Mouse (Mus musculus): ENCODE measurements at regions not wholly inside any gene's neighbourhood (a gene's known extent, or its start where the extent isn't known, plus 50 kb on each side); places are given as distances from the start of the nearest gene placed in this dataset.

DNA sequence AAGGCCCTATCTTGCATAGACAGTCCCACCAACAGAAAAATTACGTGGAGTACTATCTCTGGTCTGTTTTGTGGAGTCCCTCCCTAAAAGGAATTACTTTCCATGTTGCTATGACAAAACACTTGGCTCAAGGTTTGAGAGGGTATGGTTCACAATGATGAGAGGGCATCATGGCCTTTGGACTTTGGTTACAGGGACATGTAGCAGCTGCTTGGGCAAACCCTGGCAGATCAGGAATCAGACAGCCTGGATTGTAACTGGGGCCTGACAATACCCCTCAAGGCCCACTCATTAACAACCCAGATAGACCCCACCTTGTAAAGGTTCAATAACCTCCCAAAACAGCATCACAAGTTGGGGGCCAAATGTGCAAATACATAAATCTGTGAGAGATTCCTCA, 237.0 kb upstream of the Gm21798 start:
- no peak for TF ChIP-seq CTCF (IDR thresholded peaks at IDR 0.05; ENCODE audit: borderline replicate concordance, insufficient read depth, low read depth, low read length)
- no peak for TF ChIP-seq POLR2A (IDR thresholded peaks at IDR 0.05; ENCODE audit: borderline replicate concordance, insufficient read depth, low read length)
- H3K27ac ChIP-seq (ENCODE audit: insufficient read depth, low read length) = no peak overlapping the region
- H3K4me1 ChIP-seq (ENCODE audit: control insufficient read depth, insufficient read depth, low read length) = peaks cover 3% of the 10 kb centered on the region; the same call in 1 of the 2 replicates
- H3K27me3 ChIP-seq (ENCODE audit: control insufficient read depth, insufficient read depth, low read length) = no peaks in the 10 kb centered on the region; the same call in 1 of the 2 replicates
- H3K4me3 ChIP-seq (replicated peaks; ENCODE audit: insufficient read depth, low read depth, low read length) = no peak overlapping the region
- no peak for DNase-seq
- WGBS = 90% methylated on average over 1 of the region's 1 CpGs

DNA sequence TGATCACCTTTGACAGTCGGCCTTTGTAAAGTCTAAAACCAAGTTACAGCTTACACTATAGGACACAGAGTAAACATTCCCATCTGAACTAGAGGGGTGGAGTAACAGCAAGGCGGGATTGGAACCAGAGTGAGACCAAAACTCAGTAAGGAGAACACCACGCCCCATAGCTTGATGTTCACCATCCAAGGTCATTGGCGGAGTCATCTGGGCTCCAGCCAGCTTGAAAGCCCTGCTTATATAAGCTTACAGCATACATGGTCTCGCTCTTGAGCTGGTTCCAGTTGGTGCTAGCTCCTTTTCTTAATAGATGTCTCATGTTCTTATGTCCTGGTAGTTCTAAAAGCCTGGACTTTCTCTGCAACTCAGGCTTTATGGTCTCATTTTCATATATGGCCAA, 236.4 kb upstream of the Gm21798 start:
- TF ChIP-seq CTCF (IDR thresholded peaks at IDR 0.05; ENCODE audit: borderline replicate concordance, insufficient read depth, low read depth, low read length) (no peak), POLR2A (IDR thresholded peaks at IDR 0.05; ENCODE audit: borderline replicate concordance, insufficient read depth, low read length) (no peak)
- no peak overlapping the region for H3K27ac ChIP-seq (ENCODE audit: insufficient read depth, low read length)
- H3K27me3 ChIP-seq (ENCODE audit: control insufficient read depth, insufficient read depth, low read length) = no peaks in the 10 kb centered on the region; the same call in 1 of the 2 replicates
- WGBS = 95% methylated on average over 5 of the region's 5 CpGs
- no peak for DNase-seq
- peaks cover 3% of the 10 kb centered on the region; the same call in 1 of the 2 replicates for H3K4me1 ChIP-seq (ENCODE audit: control insufficient read depth, insufficient read depth, low read length)
- no peak overlapping the region for H3K4me3 ChIP-seq (replicated peaks; ENCODE audit: insufficient read depth, low read depth, low read length)

DNA sequence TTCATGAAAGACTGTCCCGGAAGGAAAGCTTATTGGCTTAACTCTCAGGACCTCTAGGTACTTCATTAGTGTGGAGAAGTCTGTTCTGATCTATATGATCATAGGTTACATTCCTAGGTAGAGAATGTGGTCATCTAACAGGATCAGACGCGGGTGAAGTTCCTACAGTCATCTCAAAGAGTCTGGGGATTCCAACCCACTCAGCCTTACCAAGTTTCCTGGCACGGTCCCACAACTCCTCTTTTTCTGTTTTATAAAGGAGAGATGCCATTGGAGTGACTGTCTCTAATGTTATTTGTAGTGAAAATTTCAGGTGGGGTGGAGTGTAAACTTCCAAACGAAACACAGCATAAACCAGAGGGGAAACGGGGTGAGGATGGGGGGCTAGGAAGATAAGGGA, 233.4 kb upstream of the Gm21798 start:
- H3K4me1 ChIP-seq (ENCODE audit: control insufficient read depth, insufficient read depth, low read length) = no peaks in the 10 kb centered on the region
- WGBS = 91% methylated on average over 6 of the region's 6 CpGs
- H3K4me3 ChIP-seq (replicated peaks; ENCODE audit: insufficient read depth, low read depth, low read length) = no peak overlapping the region
- no peak overlapping the region for H3K27ac ChIP-seq (ENCODE audit: insufficient read depth, low read length)
- no peaks in the 10 kb centered on the region for H3K27me3 ChIP-seq (ENCODE audit: control insufficient read depth, insufficient read depth, low read length)
- DNase-seq = no peak
- TF ChIP-seq CTCF (IDR thresholded peaks at IDR 0.05; ENCODE audit: borderline replicate concordance, insufficient read depth, low read depth, low read length) = no peak
- TF ChIP-seq POLR2A (IDR thresholded peaks at IDR 0.05; ENCODE audit: borderline replicate concordance, insufficient read depth, low read length) = no peak

DNA sequence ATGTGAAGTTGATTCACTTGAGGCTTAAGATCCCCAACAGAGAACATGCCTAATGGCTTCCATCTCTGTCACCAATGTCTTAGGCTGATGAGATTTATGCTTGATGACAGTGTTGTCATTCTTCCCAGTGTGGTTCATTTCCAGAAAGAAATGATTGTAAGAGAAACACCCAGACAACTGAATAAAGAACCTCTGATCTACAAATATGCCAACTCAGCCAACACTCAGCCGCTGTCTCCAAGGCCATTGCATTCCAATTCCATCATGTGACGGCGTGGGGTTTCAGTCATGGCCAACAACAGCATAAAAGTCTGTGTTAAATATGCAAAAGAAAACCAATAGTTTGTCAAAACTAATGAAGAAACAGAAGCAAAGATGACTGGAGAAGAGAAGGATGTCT, 230.7 kb upstream of the Gm21798 start:
- no peaks in the 10 kb centered on the region for H3K27me3 ChIP-seq (ENCODE audit: control insufficient read depth, insufficient read depth, low read length)
- no peaks in the 10 kb centered on the region for H3K4me1 ChIP-seq (ENCODE audit: control insufficient read depth, insufficient read depth, low read length)
- H3K27ac ChIP-seq (ENCODE audit: insufficient read depth, low read length) = no peak overlapping the region
- WGBS = 94% methylated on average over 3 of the region's 3 CpGs
- H3K4me3 ChIP-seq (replicated peaks; ENCODE audit: insufficient read depth, low read depth, low read length) = no peak overlapping the region
- TF ChIP-seq POLR2A (IDR thresholded peaks at IDR 0.05; ENCODE audit: borderline replicate concordance, insufficient read depth, low read length) (no peak), CTCF (IDR thresholded peaks at IDR 0.05; ENCODE audit: borderline replicate concordance, insufficient read depth, low read depth, low read length) (no peak)
- no peak for DNase-seq

DNA sequence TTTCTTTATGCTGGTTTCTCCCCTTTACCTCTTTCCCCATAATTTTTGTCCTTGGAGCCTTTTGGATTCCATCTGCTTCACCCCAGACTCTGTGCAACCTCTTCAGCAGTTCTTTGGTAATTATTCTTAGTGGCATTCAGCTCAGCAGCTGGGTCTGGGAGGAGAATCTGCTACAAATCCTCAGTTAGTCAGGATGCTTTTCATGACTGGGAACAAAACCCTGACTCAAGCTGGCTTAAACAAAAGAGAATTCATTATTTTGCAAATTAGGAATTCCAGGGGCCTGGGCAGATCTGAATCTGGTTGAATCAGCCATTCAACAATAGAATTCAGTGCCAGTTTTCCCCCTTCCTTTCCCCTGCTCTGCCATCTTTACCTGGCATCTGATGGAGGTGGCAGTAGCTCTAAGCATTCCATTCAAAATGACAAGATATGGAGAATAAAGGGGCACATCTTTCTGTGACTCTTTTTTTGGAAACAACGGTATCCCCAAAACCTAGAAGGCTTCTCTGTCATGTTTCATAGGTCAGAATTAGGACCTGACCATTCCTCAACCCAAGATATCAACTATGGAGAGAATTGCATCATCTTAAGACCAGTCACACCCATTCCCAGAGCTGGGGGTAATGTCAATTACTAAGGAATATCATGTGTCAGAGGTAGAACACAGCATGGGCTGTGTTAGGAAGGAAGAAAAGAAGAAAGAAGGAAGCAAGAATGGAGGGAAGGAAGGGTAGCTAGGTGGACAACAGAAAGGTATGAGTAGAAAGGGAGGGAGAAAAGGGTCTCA, 227.2 kb upstream of the Gm21798 start:
- 77% methylated on average over 1 of the region's 1 CpGs for WGBS
- no peaks in the 10 kb centered on the region for H3K27me3 ChIP-seq (ENCODE audit: control insufficient read depth, insufficient read depth, low read length)
- DNase-seq = no peak
- no peak overlapping the region for H3K27ac ChIP-seq (ENCODE audit: insufficient read depth, low read length)
- no peaks in the 10 kb centered on the region for H3K4me1 ChIP-seq (ENCODE audit: control insufficient read depth, insufficient read depth, low read length)
- H3K4me3 ChIP-seq (replicated peaks; ENCODE audit: insufficient read depth, low read depth, low read length) = no peak overlapping the region
- TF ChIP-seq POLR2A (IDR thresholded peaks at IDR 0.05; ENCODE audit: borderline replicate concordance, insufficient read depth, low read length) = no peak
- TF ChIP-seq CTCF (IDR thresholded peaks at IDR 0.05; ENCODE audit: borderline replicate concordance, insufficient read depth, low read depth, low read length) = no peak

DNA sequence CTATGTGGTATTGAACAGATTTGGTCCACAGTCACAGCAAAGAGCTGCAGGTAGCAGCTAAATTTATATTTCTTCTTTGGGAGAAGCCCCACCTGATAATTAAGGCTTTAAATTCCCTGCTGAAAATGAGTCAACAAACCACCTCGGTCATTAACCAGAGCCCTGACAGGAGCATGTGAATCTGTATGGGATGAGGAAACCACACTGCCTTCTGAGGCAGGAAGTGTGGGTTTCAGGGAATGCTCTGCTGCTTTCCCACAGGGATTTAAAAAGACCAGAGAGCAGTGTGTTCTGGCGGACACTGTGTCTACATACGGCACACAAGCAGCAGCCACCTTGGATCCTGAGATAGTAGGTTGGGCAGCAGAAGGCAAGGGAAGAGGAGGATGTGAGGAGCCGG, 204.0 kb upstream of the Gm21798 start:
- no peak overlapping the region for H3K27ac ChIP-seq (ENCODE audit: insufficient read depth, low read length)
- H3K4me1 ChIP-seq (ENCODE audit: control insufficient read depth, insufficient read depth, low read length) = no peaks in the 10 kb centered on the region
- no peak for DNase-seq
- 64% methylated on average over 4 of the region's 4 CpGs for WGBS
- no peaks in the 10 kb centered on the region for H3K27me3 ChIP-seq (ENCODE audit: control insufficient read depth, insufficient read depth, low read length)
- no peak overlapping the region for H3K4me3 ChIP-seq (replicated peaks; ENCODE audit: insufficient read depth, low read depth, low read length)
- no peak for TF ChIP-seq CTCF (IDR thresholded peaks at IDR 0.05; ENCODE audit: borderline replicate concordance, insufficient read depth, low read depth, low read length)
- no peak for TF ChIP-seq POLR2A (IDR thresholded peaks at IDR 0.05; ENCODE audit: borderline replicate concordance, insufficient read depth, low read length)

DNA sequence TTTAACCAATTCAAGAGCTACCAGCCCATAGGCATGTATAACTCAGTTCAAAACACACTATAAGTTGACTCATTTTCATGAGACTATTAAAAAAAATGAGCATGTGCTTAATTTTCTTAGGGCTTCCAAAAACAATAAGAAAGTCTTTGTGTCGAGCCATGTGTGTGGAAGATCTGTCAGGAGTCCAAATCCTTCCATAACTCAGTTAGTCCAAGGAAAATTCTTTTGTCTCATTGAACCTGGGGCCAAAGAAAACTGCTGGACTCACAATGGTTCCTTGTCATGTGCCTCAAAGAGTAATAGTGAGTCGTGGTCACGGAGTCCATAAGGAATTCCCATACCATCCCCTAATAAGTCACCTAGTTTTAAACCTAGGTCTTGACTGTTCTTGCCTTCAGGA, 199.0 kb upstream of the Gm21798 start:
- no peak overlapping the region for H3K27ac ChIP-seq (ENCODE audit: insufficient read depth, low read length)
- no peaks in the 10 kb centered on the region for H3K4me1 ChIP-seq (ENCODE audit: control insufficient read depth, insufficient read depth, low read length)
- H3K4me3 ChIP-seq (replicated peaks; ENCODE audit: insufficient read depth, low read depth, low read length) = no peak overlapping the region
- H3K27me3 ChIP-seq (ENCODE audit: control insufficient read depth, insufficient read depth, low read length) = no peaks in the 10 kb centered on the region; the same call in 1 of the 2 replicates
- WGBS = 64% methylated on average over 3 of the region's 3 CpGs
- TF ChIP-seq CTCF (IDR thresholded peaks at IDR 0.05; ENCODE audit: borderline replicate concordance, insufficient read depth, low read depth, low read length) = no peak
- no peak for TF ChIP-seq POLR2A (IDR thresholded peaks at IDR 0.05; ENCODE audit: borderline replicate concordance, insufficient read depth, low read length)
- no peak for DNase-seq

DNA sequence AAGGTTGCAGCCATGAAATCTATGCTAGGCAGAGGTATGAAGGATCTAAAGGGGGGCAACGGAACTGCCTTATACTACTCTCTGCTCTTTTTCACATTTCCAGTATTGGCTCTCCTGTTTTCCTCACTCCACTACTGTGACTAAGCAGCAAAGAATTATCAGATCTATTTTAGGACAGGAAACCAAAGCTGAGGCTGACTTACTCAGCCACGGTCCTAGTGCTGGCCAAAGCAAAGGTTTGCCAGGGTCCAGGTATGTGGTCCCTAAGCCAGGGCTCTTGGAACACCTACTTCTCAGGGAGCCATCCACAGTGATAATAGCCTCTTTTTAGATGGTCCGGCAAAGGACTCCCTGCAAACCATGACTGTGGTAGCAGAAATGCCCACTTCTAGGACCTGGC, 195.6 kb upstream of the Gm21798 start:
- TF ChIP-seq POLR2A (IDR thresholded peaks at IDR 0.05; ENCODE audit: borderline replicate concordance, insufficient read depth, low read length) (no peak), CTCF (IDR thresholded peaks at IDR 0.05; ENCODE audit: borderline replicate concordance, insufficient read depth, low read depth, low read length) (no peak)
- Histone ChIP-seq H3K4me1 (ENCODE audit: control insufficient read depth, insufficient read depth, low read length) (no peaks in the 10 kb centered on the region), H3K27me3 (ENCODE audit: control insufficient read depth, insufficient read depth, low read length) (no peaks in the 10 kb centered on the region; the same call in 1 of the 2 replicates), H3K4me3 (replicated peaks; ENCODE audit: insufficient read depth, low read depth, low read length) (no peak overlapping the region), H3K27ac (ENCODE audit: insufficient read depth, low read length) (no peak overlapping the region)
- WGBS = 63% methylated on average over 3 of the region's 3 CpGs
- DNase-seq = no peak
